ENCODE assay signal across 8 mouse cellular contexts in genomic region chr8:104533971-104534778, GRCm38 (mm10). TPM values are rescaled to one million over a fixed set of nuclear protein-coding genes. Genes with fewer than 3 reads are reported as not detected.
DNase-seq lines count a peak whose midpoint lies in the region; ATAC-seq and TF ChIP-seq lines count a peak whose summit lies in the region.

Gene Nae1, minus strand, starts transcription at chr8:104534637.
Gene Car7, plus strand, starts transcription at chr8:104534689.

- peak; percentile 84 for TF ChIP-seq POLR2A in brain, embryonic 14.5 days (IDR thresholded peaks at IDR 0.05; ENCODE audit: borderline replicate concordance, extremely low read depth, insufficient read depth, insufficient read length, poor library complexity, severe bottlenecking)
- TF ChIP-seq POLR2A in liver, adult 2 months (IDR thresholded peaks at IDR 0.05; ENCODE audit: extremely low read depth, insufficient read depth, low read length): peak; percentile 80
- TF ChIP-seq POLR2A in myocyte (IDR thresholded peaks at IDR 0.05; ENCODE audit: insufficient read length, low read depth): peak; percentile 92

- peak within 1 kb of the TSS; percentile 76 for H3K4me2 ChIP-seq in heart, embryonic 11.5 days
- H3K4me2 ChIP-seq in kidney, embryonic 16.5 days (replicated peaks; ENCODE audit: low read depth, low read length): peak within 1 kb of the TSS; percentile 77
- H3K4me2 ChIP-seq in myocyte (ENCODE audit: low read depth): peak within 1 kb of the TSS; percentile 99

- H3K4me3 ChIP-seq in C2C12 (ENCODE audit: insufficient read depth, poor library complexity, severe bottlenecking) (peak within 1 kb of the TSS; percentile 82), myocyte (peak within 1 kb of the TSS; percentile 74)
- H3K4me3 ChIP-seq in erythroblast, embryonic 14.5 days (replicated peaks): peak within 1 kb of the TSS; percentile 95
- peak within 1 kb of the TSS; percentile 94 for H3K4me3 ChIP-seq in heart, embryonic 11.5 days (ENCODE audit: low read depth, low read length)
- peak within 1 kb of the TSS; percentile 93 for H3K4me3 ChIP-seq in kidney, embryonic 16.5 days (ENCODE audit: low read length)
- peak within 1 kb of the TSS; percentile 97 for H3K4me3 ChIP-seq in liver, adult 2 months (ENCODE audit: insufficient read depth, low read depth, low read length)

- peak within 1 kb of the TSS; percentile 97 for H3ac ChIP-seq in C2C12 (ENCODE audit: control insufficient read depth, insufficient read length, low read depth)
- H3ac ChIP-seq in myocyte (ENCODE audit: control insufficient read depth, insufficient read length): peak within 1 kb of the TSS; percentile 50

- peak; percentile 99 for TF ChIP-seq CTCF in C2C12 (IDR thresholded peaks at IDR 0.05; ENCODE audit: control insufficient read depth, insufficient read depth, insufficient read length)
- peak; percentile 100 for TF ChIP-seq CTCF in brain, embryonic 14.5 days (IDR thresholded peaks at IDR 0.05; ENCODE audit: borderline replicate concordance, extremely low read depth, insufficient read depth, insufficient read length)
- peak; percentile 92 for TF ChIP-seq CTCF in liver, adult 2 months (IDR thresholded peaks at IDR 0.05; ENCODE audit: low read depth, low read length)

- no peaks in the 10 kb centered on the region for H3K27me3 ChIP-seq in C2C12 (ENCODE audit: control insufficient read depth, insufficient read depth, insufficient read length)
- H3K27me3 ChIP-seq in erythroblast, embryonic 14.5 days (ENCODE audit: control insufficient read depth): peaks cover 20% of the 10 kb centered on the region
- peaks cover 7% of the 10 kb centered on the region for H3K27me3 ChIP-seq in heart, embryonic 11.5 days (ENCODE audit: control insufficient read depth, insufficient read depth, low read length)
- peaks cover 7% of the 10 kb centered on the region for H3K27me3 ChIP-seq in kidney, embryonic 16.5 days (ENCODE audit: insufficient read depth, low read length)
- H3K27me3 ChIP-seq in liver, adult 2 months (ENCODE audit: control insufficient read depth, insufficient read depth, low read length): no peaks in the 10 kb centered on the region
- H3K27me3 ChIP-seq in myocyte (ENCODE audit: control insufficient read depth, insufficient read depth, insufficient read length): no peaks in the 10 kb centered on the region
- no peaks in the 10 kb centered on the region for H3K27me3 ChIP-seq in splenic B cell, adult 2 months (ENCODE audit: control insufficient read depth, insufficient read depth, low read length, poor library complexity, severe bottlenecking)

- H3K9ac ChIP-seq in heart, embryonic 11.5 days (ENCODE audit: low read depth, low read length): peak within 1 kb of the TSS; percentile 93
- H3K9ac ChIP-seq in kidney, embryonic 16.5 days (replicated peaks; ENCODE audit: low read length): peak within 1 kb of the TSS; percentile 97
- H3K9ac ChIP-seq in liver, adult 2 months (ENCODE audit: low read depth, low read length): peak within 1 kb of the TSS; percentile 88

- H3K9me3 ChIP-seq in erythroblast, embryonic 14.5 days (ENCODE audit: control insufficient read depth, low read length): no peaks in the 10 kb centered on the region
- H3K9me3 ChIP-seq in heart, embryonic 11.5 days (replicated peaks; ENCODE audit: control insufficient read depth, low read length): no peaks in the 10 kb centered on the region
- no peaks in the 10 kb centered on the region for H3K9me3 ChIP-seq in kidney, embryonic 16.5 days (ENCODE audit: low read length)

- peak within 1 kb of the TSS; percentile 78 for H3K27ac ChIP-seq in heart, embryonic 11.5 days (ENCODE audit: low read depth, low read length)
- H3K27ac ChIP-seq in kidney, embryonic 16.5 days (ENCODE audit: low read length): peak within 1 kb of the TSS; percentile 85
- H3K27ac ChIP-seq in liver, adult 2 months (replicated peaks; ENCODE audit: insufficient read depth, low read depth, low read length): peak within 1 kb of the TSS; percentile 84

- WGBS in heart, embryonic 11.5 days (ENCODE audit: insufficient replicate concordance): under 1% methylated on average over 70 of the region's 70 CpGs
- under 1% methylated on average over 69 of the region's 70 CpGs for WGBS in kidney, embryonic 16.5 days
- under 1% methylated on average over 70 of the region's 70 CpGs for WGBS in liver, adult 2 months

- H3K79me2 ChIP-seq in C2C12 (ENCODE audit: control insufficient read depth, insufficient read depth) (peaks cover 39% of the 10 kb centered on the region), myocyte (ENCODE audit: control insufficient read depth, insufficient read depth) (peaks cover 29% of the 10 kb centered on the region)
- H3K79me2 ChIP-seq in liver, adult 2 months (ENCODE audit: control insufficient read depth, insufficient read depth, low read length): peaks cover 9% of the 10 kb centered on the region; the same call in 1 of the 2 replicates

- H3K36me3 ChIP-seq in C2C12 (ENCODE audit: control insufficient read depth, insufficient read depth) (peaks cover 14% of the 10 kb centered on the region), myocyte (ENCODE audit: control insufficient read depth, insufficient read depth) (no peaks in the 10 kb centered on the region)
- peaks cover 15% of the 10 kb centered on the region for H3K36me3 ChIP-seq in erythroblast, embryonic 14.5 days (ENCODE audit: control insufficient read depth)
- H3K36me3 ChIP-seq in heart, embryonic 11.5 days (ENCODE audit: control insufficient read depth, insufficient read depth, low read length): 0 out of 2 replicates have a peak, but pooled peaks cover 3% of the 10 kb centered on the region
- peaks cover 15% of the 10 kb centered on the region for H3K36me3 ChIP-seq in kidney, embryonic 16.5 days (ENCODE audit: insufficient read depth, low read length)
- H3K36me3 ChIP-seq in liver, adult 2 months (ENCODE audit: control insufficient read depth, insufficient read depth, low read length): peaks cover 9% of the 10 kb centered on the region
- no peaks in the 10 kb centered on the region for H3K36me3 ChIP-seq in splenic B cell, adult 2 months (ENCODE audit: control insufficient read depth, insufficient read depth, low read length, poor library complexity, severe bottlenecking)

- H3K79me3 ChIP-seq in C2C12 (ENCODE audit: low read depth): peaks cover 22% of the 10 kb centered on the region

- ATAC-seq in heart, embryonic 11.5 days (replicated peaks; ENCODE audit: insufficient number of reproducible peaks, low FRiP score, low TSS enrichment): peak; percentile 96
- peak; percentile 98 for ATAC-seq in kidney, embryonic 16.5 days (ENCODE audit: low FRiP score, low TSS enrichment)

- H3K4me1 ChIP-seq in erythroblast, embryonic 14.5 days (ENCODE audit: control insufficient read depth): peaks cover 32% of the 10 kb centered on the region
- peaks cover 18% of the 10 kb centered on the region; the same call in 1 of the 2 replicates for H3K4me1 ChIP-seq in heart, embryonic 11.5 days (ENCODE audit: control insufficient read depth, insufficient read depth, low read length)
- peaks cover 20% of the 10 kb centered on the region for H3K4me1 ChIP-seq in kidney, embryonic 16.5 days (ENCODE audit: insufficient read depth, low read length)
- H3K4me1 ChIP-seq in liver, adult 2 months (ENCODE audit: control insufficient read depth, insufficient read depth, low read length): peaks cover 2% of the 10 kb centered on the region; the same call in 1 of the 2 replicates

- DNase-seq in brain, embryonic 14.5 days (ENCODE audit: low read depth): peak; percentile 97
- DNase-seq in liver, adult 2 months (ENCODE audit: extremely low read depth, low read depth, low spot score): peak; percentile 78
- peak; percentile 96 for DNase-seq in splenic B cell, adult 2 months (ENCODE audit: low read depth, low spot score)

TF ChIP-seq in C2C12, 6 proteins besides CTCF, POLR2A, EP300 and RAD21:
- TF ChIP-seq MYOD1 (IDR thresholded peaks at IDR 0.05; ENCODE audit: control insufficient read depth, insufficient read length, low read depth): no peak
- TF ChIP-seq MYOG (IDR thresholded peaks at IDR 0.05; ENCODE audit: control insufficient read depth, extremely low read depth, insufficient read length): no peak
- TF ChIP-seq FOSL1 (IDR thresholded peaks at IDR 0.05; ENCODE audit: insufficient read depth, low read length, poor library complexity, severe bottlenecking): no peak
- TF ChIP-seq USF1 (IDR thresholded peaks at IDR 0.05; ENCODE audit: low read depth): no peak
- no peak for TF ChIP-seq CEBPB (IDR thresholded peaks at IDR 0.05; ENCODE audit: low read depth)
- TF ChIP-seq MAX (IDR thresholded peaks at IDR 0.05): no peak

TF ChIP-seq in myocyte, 11 proteins besides CTCF, POLR2A, EP300 and RAD21:
- no peak for TF ChIP-seq MYOD1 (IDR thresholded peaks at IDR 0.05; ENCODE audit: control insufficient read depth in 1 of 3, insufficient read length in 2 of 3, low read depth in 2 of 3)
- TF ChIP-seq POLR2AphosphoS2 (IDR thresholded peaks at IDR 0.05; ENCODE audit: insufficient read length, low read depth): peak; percentile 84
- TF ChIP-seq SRF (IDR thresholded peaks at IDR 0.05; ENCODE audit: control insufficient read depth, insufficient read length, low read depth): peak; percentile 24
- TF ChIP-seq MYOG (IDR thresholded peaks at IDR 0.05; ENCODE audit: control insufficient read depth in 1 of 3, insufficient read depth in 1 of 3, insufficient read length in 2 of 3, low read depth in 2 of 3): no peak

RNA-seq across cellular contexts. Expression of gene Nae1, which starts in this region (rescaled TPM):
- 13.8 TPM for polyA plus RNA-seq in C2C12 (2012; fragmentation: generic; extraction: Trizol)
- 72.4 and 89.3 TPM in 2 replicates for polyA plus RNA-seq in brain, embryonic 14.5 days (2012; rRNA removed)
- 0.29 and 0.39 TPM in 2 replicates for polyA plus RNA-seq in erythroblast, embryonic 14.5 days (2012)
- 78.1 and 88.6 TPM in 2 replicates for polyA plus RNA-seq in heart, embryonic 11.5 days (2014; fragmentation: Nextera tagmentation; extraction: Ambion mirVana)
- polyA plus RNA-seq in kidney, embryonic 16.5 days (2015; fragmentation: Nextera tagmentation; extraction: Ambion mirVana): 98.6 and 99.2 TPM in 2 replicates
- total RNA-seq in liver, adult 2 months (2014; rRNA removed): 23.9 and 30.1 TPM in 2 replicates
- polyA plus RNA-seq in liver, adult 2 months (2012; rRNA removed): 4.5 and 7.3 TPM in 2 replicates
- polyA plus RNA-seq in myocyte (2012; fragmentation: generic; extraction: Trizol): 15.4 TPM

RNA-seq across cellular contexts. Expression of gene Car7, which starts in this region (rescaled TPM):
- polyA plus RNA-seq in C2C12 (2012; fragmentation: generic; extraction: Trizol): 0.16 TPM
- polyA plus RNA-seq in brain, embryonic 14.5 days (2012; rRNA removed): 1.6 and 1.8 TPM in 2 replicates
- not detected in 2 replicates for polyA plus RNA-seq in erythroblast, embryonic 14.5 days (2012)
- polyA plus RNA-seq in heart, embryonic 11.5 days (2014; fragmentation: Nextera tagmentation; extraction: Ambion mirVana): 0.34 and 0.68 TPM in 2 replicates
- 2.4 and 3.3 TPM in 2 replicates for polyA plus RNA-seq in kidney, embryonic 16.5 days (2015; fragmentation: Nextera tagmentation; extraction: Ambion mirVana)
- 1.0 and 1.2 TPM in 2 replicates for total RNA-seq in liver, adult 2 months (2014; rRNA removed)
- 1.8 and 2.6 TPM in 2 replicates for polyA plus RNA-seq in liver, adult 2 months (2012; rRNA removed)
- polyA plus RNA-seq in myocyte (2012; fragmentation: generic; extraction: Trizol): 0.64 TPM

Comparison
In these comparisons a context has a peak if more than half of its experiments do, and no peak if none do; other contexts are left out.
1. Peak in every context shown above with its lines: DNase-seq, ATAC-seq, H3K4me3 ChIP-seq and H3K27ac ChIP-seq.